ENCODE assay signal across 24 mouse cellular contexts in the genomic region with DNA sequence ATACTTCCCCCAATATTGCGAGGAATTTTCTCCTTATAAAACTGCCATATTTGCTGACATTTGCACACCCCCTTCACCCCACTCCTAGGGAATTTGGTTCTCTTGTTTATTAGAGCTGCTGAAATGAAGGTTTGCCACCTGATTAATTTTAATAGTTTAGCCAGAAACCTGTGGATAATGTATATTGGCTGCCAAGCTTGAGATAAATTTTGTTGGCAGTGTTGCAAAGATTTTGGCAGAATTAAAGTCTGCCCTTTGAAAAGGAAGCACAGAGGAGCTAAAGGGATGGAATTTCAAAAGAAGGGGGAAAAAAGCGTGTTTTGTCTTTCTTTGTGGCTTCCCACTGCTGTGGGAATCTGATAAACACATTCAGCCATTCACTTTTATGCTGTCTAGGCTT.
A peak's percentile ranks its signal among the peaks of the same experiment; 100 is the strongest.
DNase-seq lines count a peak whose midpoint lies in the region; ATAC-seq and TF ChIP-seq lines count a peak whose summit lies in the region.
"Had no signal": no experiment of that assay in that cellular context is flagged by ENCODE, and none has a peak within 500 bp of the region (broad histone marks: within the 10 kb centered on the region; RNA-seq: fewer than 3 reads in every experiment).

No protein-coding gene starts in this region.

- ATAC-seq in cerebellum, adult (ENCODE audit: insufficient number of reproducible peaks, low FRiP score, low TSS enrichment), result no peak
- ATAC-seq in lung, embryonic 14.5 days (ENCODE audit: insufficient read depth), result no peak
- ATAC-seq: forebrain, postnatal 0 days had no signal

- peak; percentile 7 to 9 for DNase-seq in cerebellum, adult 18-20 months
- DNase-seq in lung, embryonic 14.5 days, result peak; percentile 42
- no peak for DNase-seq in lung, postnatal 36 days
- peak; percentile 60 for DNase-seq in cerebellum, adult 9-10 months
- DNase-seq in spleen, postnatal 10 days (ENCODE audit: low spot score in 2 of 2), result no peak
- DNase-seq in adrenal gland, postnatal 4 days (ENCODE audit: low spot score in 2 of 2), result no peak
- DNase-seq: adrenal gland, postnatal 14 days; forebrain, postnatal 0 days; heart, adult 2 months; kidney, adult 18-20 months; kidney, postnatal 25 days; lung, postnatal 4 days; right cerebral cortex, postnatal 25 days; thymus, postnatal 14 days had no signal

- H3K4me2 ChIP-seq in lung, embryonic 14.5 days, result no peak overlapping the region
- H3K4me2 ChIP-seq: embryonic facial prominence, embryonic 12.5 days; heart, embryonic 12.5 days; hindbrain, embryonic 15.5 days; kidney, embryonic 15.5 days; limb, embryonic 13.5 days; liver, embryonic 11.5 days; midbrain, embryonic 12.5 days had no signal

- no peak overlapping the region for H3K9ac ChIP-seq in lung, embryonic 14.5 days
- H3K9ac ChIP-seq: embryonic facial prominence, embryonic 12.5 days; forebrain, postnatal 0 days; heart, embryonic 12.5 days; hindbrain, embryonic 15.5 days; kidney, embryonic 15.5 days; limb, embryonic 13.5 days; midbrain, embryonic 12.5 days had no signal

- no peaks in the 10 kb centered on the region for H3K9me3 ChIP-seq in lung, embryonic 14.5 days (ENCODE audit: low read depth, low read length)
- H3K9me3 ChIP-seq: embryonic facial prominence, embryonic 12.5 days; G1E; heart, embryonic 12.5 days; hindbrain, embryonic 15.5 days; kidney, embryonic 15.5 days; limb, embryonic 13.5 days; megakaryocyte, embryonic 14.5 days; midbrain, embryonic 12.5 days had no signal

- 40% methylated on average over 2 of the region's 2 CpGs for WGBS in lung, embryonic 14.5 days

- H3K4me1 ChIP-seq in lung, embryonic 14.5 days (ENCODE audit: insufficient read depth), result no peaks in the 10 kb centered on the region
- H3K4me1 ChIP-seq: embryonic facial prominence, embryonic 12.5 days; heart, embryonic 12.5 days; hindbrain, embryonic 15.5 days; kidney, embryonic 15.5 days; megakaryocyte, embryonic 14.5 days had no signal

- no peak overlapping the region for H3K27ac ChIP-seq in lung, embryonic 14.5 days (ENCODE audit: low read depth)
- H3K27ac ChIP-seq: embryonic facial prominence, embryonic 12.5 days; heart, adult 2 months; hindbrain, embryonic 15.5 days; kidney, embryonic 15.5 days; limb, embryonic 13.5 days; midbrain, embryonic 12.5 days had no signal

- no peak for TF ChIP-seq CTCF in lung, embryonic 14.5 days (IDR thresholded peaks at IDR 0.05; ENCODE audit: low read depth)

- H3K27me3 ChIP-seq in lung, embryonic 14.5 days (ENCODE audit: insufficient read depth, low read length), result no peaks in the 10 kb centered on the region
- H3K27me3 ChIP-seq: embryonic facial prominence, embryonic 12.5 days; heart, embryonic 12.5 days; hindbrain, embryonic 15.5 days; kidney, embryonic 15.5 days; limb, embryonic 13.5 days; megakaryocyte, embryonic 14.5 days; midbrain, embryonic 12.5 days had no signal

- H3K4me3 ChIP-seq in lung, embryonic 14.5 days (ENCODE audit: low read depth, low read length), result no peak overlapping the region
- H3K4me3 ChIP-seq: embryonic facial prominence, embryonic 12.5 days; heart, adult 2 months; heart, embryonic 12.5 days; hindbrain, embryonic 15.5 days; kidney, embryonic 15.5 days; limb, embryonic 13.5 days; megakaryocyte, embryonic 14.5 days; midbrain, embryonic 12.5 days had no signal

- H3K36me3 ChIP-seq in lung, embryonic 14.5 days (ENCODE audit: insufficient read depth), result no peaks in the 10 kb centered on the region
- H3K36me3 ChIP-seq: embryonic facial prominence, embryonic 12.5 days; G1E; heart, embryonic 12.5 days; hindbrain, embryonic 15.5 days; kidney, embryonic 15.5 days; limb, embryonic 13.5 days; midbrain, embryonic 12.5 days had no signal

Comparison
In these comparisons a context has a peak if more than half of its experiments do, and no peak if none do; other contexts are left out.
1. DNase-seq: peak in cerebellum, adult 18-20 months (2 of 2), lung, embryonic 14.5 days (single experiment) and cerebellum, adult 9-10 months (single experiment); none in lung, postnatal 36 days (single experiment), spleen, postnatal 10 days (0 of 2) and adrenal gland, postnatal 4 days (0 of 2).